Mouse (Mus musculus) natural killer cell, adult 2 months (primary cell): ENCODE data around the gene Cd164l2.

ENCODE experiments used
- DNase-seq, 2 experiments: peaks; one replicate each; pipeline ENCODE4 v3.0.0; 2022; ENCODE audit warnings: low spot score in 2 of 2

Gene Cd164l2

GRCm38 (mm10) chr4:133221701-133222100 lies 9.8 kb downstream of the Cd164l2 start:
- DNase-seq: no peak

- DNase-seq: no peak
Observed at GRCm38 (mm10) chr4:133223875-133224274, 11.9 kb downstream of the Cd164l2 start.

- no peak for DNase-seq
Observed at GRCm38 (mm10) chr4:133226073-133226472, 14.1 kb downstream of the Cd164l2 start.

- no peak for DNase-seq
Observed at GRCm38 (mm10) chr4:133227636-133228035, 15.7 kb downstream of the Cd164l2 start.

- DNase-seq: no peak
Observed at GRCm38 (mm10) chr4:133229582-133229981, 17.7 kb downstream of the Cd164l2 start.

- no peak for DNase-seq
Observed at GRCm38 (mm10) chr4:133233285-133233976, 21.5 kb downstream of the Cd164l2 start.

GRCm38 (mm10) chr4:133234771-133235170 lies 22.8 kb downstream of the Cd164l2 start:
- DNase-seq: no peak

- DNase-seq: no peak
Observed at GRCm38 (mm10) chr4:133235415-133235814, 23.5 kb downstream of the Cd164l2 start.

- peak in 1 of 2 experiments; percentile 47 for DNase-seq
Observed at GRCm38 (mm10) chr4:133237911-133238310, 26.0 kb downstream of the Cd164l2 start.

- peak in 1 of 2 experiments; percentile 21 for DNase-seq
Observed at GRCm38 (mm10) chr4:133240490-133240921, 28.6 kb downstream of the Cd164l2 start, which contains the start of gene Map3k6. TSS of gene Map3k6 (plus strand) at chr4:133240818.

- DNase-seq: peak; percentile 82 to 87
Observed at GRCm38 (mm10) chr4:133240934-133241908, 29.3 kb downstream of the Cd164l2 start.

GRCm38 (mm10) chr4:133241910-133242309 lies 30.0 kb downstream of the Cd164l2 start:
- DNase-seq: no peak

GRCm38 (mm10) chr4:133242710-133243109 lies 30.8 kb downstream of the Cd164l2 start:
- DNase-seq: no peak

GRCm38 (mm10) chr4:133243538-133243937 lies 31.6 kb downstream of the Cd164l2 start:
- no peak for DNase-seq

GRCm38 (mm10) chr4:133244289-133244688 lies 32.4 kb downstream of the Cd164l2 start:
- no peak for DNase-seq

GRCm38 (mm10) chr4:133247072-133247471 lies 35.1 kb downstream of the Cd164l2 start:
- DNase-seq: no peak

- peak in 1 of 2 experiments; percentile 16 for DNase-seq
Observed at GRCm38 (mm10) chr4:133247806-133248449, 36.0 kb downstream of the Cd164l2 start.

GRCm38 (mm10) chr4:133250609-133251008 lies 38.7 kb downstream of the Cd164l2 start:
- DNase-seq: peak; percentile 67 to 84

GRCm38 (mm10) chr4:133251214-133251613 lies 39.3 kb downstream of the Cd164l2 start:
- DNase-seq: no peak

GRCm38 (mm10) chr4:133252089-133252488 lies 40.2 kb downstream of the Cd164l2 start:
- DNase-seq: no peak

- DNase-seq: no peak
Observed at GRCm38 (mm10) chr4:133253412-133253811, 41.5 kb downstream of the Cd164l2 start.

GRCm38 (mm10) chr4:133255392-133255791 lies 43.5 kb downstream of the Cd164l2 start:
- DNase-seq: no peak
